Mouse (Mus musculus): Measurements from ENCODE around the gene Lcn12. TPM values are rescaled to one million over a fixed set of nuclear protein-coding genes. Genes with fewer than 3 reads are reported as not detected.

Gene Lcn12
- not detected in 2 replicates for polyA plus RNA-seq (2012; rRNA removed)

DNA sequence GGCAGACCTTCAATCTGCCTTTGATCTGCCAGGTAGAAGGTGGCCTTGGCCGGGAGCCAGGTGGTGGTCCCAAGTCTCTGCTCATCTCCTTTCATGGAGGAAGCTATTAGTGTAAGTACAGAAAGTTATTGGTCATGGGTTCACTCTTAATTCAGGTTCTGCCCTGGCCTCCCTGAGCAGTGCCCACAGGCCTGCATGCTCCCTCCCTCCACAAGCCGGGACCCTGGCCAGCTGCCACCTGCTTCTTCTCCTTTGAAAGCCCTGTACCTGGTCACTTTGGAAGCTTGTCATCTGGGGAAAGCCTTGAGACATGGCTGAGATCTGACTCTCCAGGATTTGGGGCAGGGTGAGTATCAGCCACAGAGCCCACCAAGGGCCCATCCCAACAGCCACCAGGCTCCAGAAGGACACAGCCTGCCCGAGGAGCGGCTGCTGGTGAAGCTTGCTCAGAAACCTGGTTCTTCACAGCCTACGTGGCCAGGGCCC, at the start of gene Lcn12:
Gene Lcn12 (minus strand): TSS at position 436 of the 486 bp plus-strand sequence.

DNA sequence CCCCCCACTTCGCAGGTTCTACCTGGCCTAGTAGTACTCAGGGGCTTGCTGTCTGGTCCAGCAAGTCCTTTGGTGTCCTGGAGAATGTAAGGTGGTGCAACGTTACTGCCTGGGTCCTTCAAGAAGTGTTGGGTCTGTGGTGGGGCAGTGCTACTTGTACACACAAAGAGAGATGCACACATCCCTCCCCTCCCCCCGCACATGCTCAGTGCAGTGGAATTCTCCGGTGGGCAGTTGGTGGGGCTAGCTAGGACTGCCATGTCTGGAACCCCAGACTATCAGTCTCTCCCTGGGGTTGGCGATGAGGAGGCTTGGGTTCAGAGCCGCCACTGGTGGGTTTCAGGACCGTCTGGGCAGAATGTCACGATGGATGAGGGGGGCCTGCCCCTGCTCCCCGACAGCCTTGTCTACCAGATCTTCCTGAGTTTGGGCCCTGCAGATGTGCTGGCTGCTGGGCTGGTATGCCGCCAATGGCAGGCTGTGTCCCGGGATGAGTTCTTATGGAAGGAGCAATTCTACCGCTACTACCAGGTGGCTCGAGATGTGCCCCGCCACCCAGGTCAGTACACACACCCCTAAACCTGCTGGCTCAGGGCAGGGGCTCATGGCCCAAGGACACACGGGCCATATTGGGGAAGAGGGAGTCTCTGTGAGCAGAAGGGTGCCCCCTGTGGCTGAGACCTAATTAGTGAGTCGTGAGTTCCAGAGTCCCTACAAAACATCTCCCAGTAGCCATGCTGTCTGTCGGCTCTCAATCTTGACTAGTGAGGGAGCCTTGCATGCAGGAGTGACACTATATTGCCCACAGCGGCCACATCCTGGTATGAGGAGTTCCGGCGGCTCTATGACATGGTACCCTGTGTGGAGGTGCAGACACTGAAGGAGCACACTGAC, 8.1 kb upstream of the Lcn12 start, which contains the start of gene C8g:
Gene C8g (minus strand): TSS at position 127 of the 894 bp plus-strand sequence.

DNA sequence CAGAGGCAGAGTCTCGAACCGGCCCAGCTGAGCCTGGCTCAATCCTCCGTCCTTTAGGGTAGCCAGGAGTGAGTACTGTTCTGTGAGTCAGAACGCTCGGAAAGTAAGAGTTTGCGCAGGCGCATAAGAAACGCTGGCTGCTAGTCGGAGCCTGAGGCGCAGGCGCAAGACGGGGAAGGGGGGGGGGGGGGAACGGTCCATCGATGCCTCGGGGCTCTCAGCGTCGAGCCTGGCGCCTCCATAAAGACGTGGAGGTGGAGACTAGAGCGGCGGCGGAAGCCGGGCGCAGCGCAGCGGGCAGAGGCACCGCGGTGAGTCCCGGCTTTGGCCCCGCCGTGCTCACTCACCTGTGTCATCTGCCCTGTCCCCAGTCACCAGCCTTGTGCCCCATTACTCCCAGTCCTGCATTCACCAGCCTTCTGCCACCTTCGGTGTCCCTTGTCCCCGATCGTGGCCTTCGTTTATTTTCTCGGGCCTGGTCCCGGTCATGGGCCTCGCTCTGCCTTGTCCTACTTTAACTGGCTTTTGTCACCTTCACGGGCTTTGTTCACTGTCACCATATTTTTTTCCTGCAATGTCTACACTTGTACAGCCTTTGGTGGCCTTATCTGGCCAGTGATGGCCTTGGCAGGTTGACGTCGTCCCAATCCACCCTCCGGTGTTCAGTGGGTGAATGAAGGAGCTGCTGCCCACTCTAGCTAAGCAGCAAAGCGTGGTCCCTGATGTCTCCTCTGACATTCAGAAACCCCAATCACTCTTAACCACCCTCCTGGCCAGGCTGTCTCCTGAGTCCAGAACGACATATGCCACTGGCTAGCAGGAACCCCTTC, 7.1 kb upstream of the Lcn12 start, which contains the start of gene Fbxw5:
Gene Fbxw5 (plus strand): TSS at position 175 of the 830 bp plus-strand sequence.

GRCm38 (mm10) chr2:25469969-25470368, 23.7 kb downstream of the Lcn12 start, which contains the start of gene Ptgds:
TSS of gene Ptgds (minus strand) at chr2:25470046.

DNA sequence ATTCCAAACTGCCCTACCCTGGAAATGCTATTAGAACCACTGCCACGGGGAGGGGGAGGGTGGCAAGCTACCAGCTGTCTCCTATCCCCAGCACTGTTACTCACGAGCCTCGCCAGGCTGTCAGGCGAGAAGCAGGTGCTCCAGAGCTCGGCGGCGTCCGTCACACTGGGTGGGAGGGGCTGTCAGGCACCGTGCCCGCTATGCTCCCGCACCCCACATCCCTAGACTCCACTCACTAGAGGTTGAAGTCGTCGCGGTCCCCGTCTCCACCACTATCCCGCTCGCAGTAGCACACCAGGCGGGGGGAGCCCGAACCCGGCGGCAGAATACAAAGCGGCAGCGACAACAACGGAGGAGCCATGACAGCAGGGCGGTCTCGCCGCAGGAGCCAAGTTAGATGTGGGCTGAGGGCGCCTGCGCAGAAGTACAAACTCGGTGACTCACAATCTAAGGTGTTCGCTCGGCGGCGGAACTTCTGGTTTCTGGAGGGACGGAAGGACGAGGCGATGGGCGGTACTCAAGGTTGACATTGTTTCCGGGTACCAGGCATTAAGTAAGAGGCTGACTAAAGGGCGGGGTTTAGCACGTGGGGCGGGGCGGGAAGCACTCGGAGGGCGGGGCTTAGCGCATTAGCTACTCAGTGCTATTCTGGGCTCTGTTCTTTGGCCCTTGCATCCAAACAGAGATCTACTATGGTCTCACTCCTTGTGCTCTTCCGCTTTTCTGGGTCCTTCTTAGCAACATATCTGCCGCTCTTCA, 33.0 kb downstream of the Lcn12 start, which contains the start of gene Paxx:
Gene Paxx (minus strand): TSS at position 544 of the 759 bp plus-strand sequence.

DNA sequence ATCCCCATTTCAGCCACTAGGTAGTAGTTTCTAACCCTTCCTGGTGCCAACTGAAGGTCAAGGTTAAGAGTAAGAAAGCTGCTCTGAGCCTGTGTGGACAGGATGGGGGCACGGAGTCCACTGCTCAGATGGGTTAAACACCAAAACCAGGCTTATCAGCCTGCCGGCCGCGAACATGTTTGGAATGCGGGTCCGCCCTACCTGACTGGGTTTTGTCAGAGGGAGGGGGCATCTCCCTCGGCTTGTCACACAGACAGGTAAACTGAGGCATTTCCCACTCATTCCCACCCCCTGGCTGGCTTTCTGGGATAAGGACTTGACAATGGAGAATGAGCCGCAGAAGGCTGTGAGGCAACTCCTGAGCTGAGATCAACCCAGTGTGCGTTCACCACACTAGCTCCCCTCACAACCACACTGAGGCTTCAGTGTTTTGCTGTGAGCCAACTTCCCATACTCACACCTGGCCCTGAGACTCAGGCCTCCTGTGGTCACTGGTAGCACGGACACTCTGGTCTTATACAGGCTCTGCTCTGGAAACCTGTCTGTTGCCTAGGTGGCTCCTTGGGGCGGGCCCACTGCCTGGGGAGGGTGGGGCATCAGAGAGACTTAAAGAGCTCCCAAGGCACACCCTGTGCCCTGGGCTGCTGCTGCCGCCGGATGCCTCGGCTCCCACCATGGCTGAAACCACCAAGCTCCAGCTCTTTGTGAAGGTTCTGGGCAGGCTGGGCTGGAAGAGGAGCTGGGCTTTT, 37.3 kb downstream of the Lcn12 start, which contains the start of gene Clic3:
Gene Clic3 (plus strand): TSS at position 634 of the 749 bp plus-strand sequence.

Other genes with a start within 250 kb of the Lcn12 start
- 16.3 and 16.9 TPM in 2 replicates for gene AL732309.1, start 247.0 kb downstream of the Lcn12 start, polyA plus RNA-seq (2012; rRNA removed)
- gene Tmem203, start 238.5 kb downstream of the Lcn12 start, polyA plus RNA-seq (2012; rRNA removed): 24.3 and 25.3 TPM in 2 replicates
- gene Tprn, start 231.3 kb downstream of the Lcn12 start, polyA plus RNA-seq (2012; rRNA removed): 9.4 and 10.5 TPM in 2 replicates
- gene Ssna1, start 221.5 kb downstream of the Lcn12 start, polyA plus RNA-seq (2012; rRNA removed): 122 and 127 TPM in 2 replicates
- gene Anapc2, start 221.4 kb downstream of the Lcn12 start, polyA plus RNA-seq (2012; rRNA removed): 121 and 122 TPM in 2 replicates
- gene Tmem210, start 205.8 kb downstream of the Lcn12 start, polyA plus RNA-seq (2012; rRNA removed): not detected in 2 replicates
- gene Lrrc26, start 204.0 kb downstream of the Lcn12 start, polyA plus RNA-seq (2012; rRNA removed): 0.08 TPM in 1 of 2 replicates, not detected in the other
- gene Grin1, start 174.7 kb downstream of the Lcn12 start, polyA plus RNA-seq (2012; rRNA removed): 23.9 and 26.6 TPM in 2 replicates
- gene Man1b1, start 161.6 kb downstream of the Lcn12 start, polyA plus RNA-seq (2012; rRNA removed): 28.2 and 34.0 TPM in 2 replicates
- 48.1 and 51.1 TPM in 2 replicates for gene Dpp7, start 137.6 kb downstream of the Lcn12 start, polyA plus RNA-seq (2012; rRNA removed)
- gene Uap1l1, start 128.2 kb downstream of the Lcn12 start, polyA plus RNA-seq (2012; rRNA removed): 4.2 and 6.0 TPM in 2 replicates
- 29.5 and 39.5 TPM in 2 replicates for gene Sapcd2, start 121.6 kb downstream of the Lcn12 start, polyA plus RNA-seq (2012; rRNA removed)
- gene Entpd2, start 98.0 kb downstream of the Lcn12 start, polyA plus RNA-seq (2012; rRNA removed): 2.0 and 3.8 TPM in 2 replicates
- 585 and 599 TPM in 2 replicates for gene Npdc1, start 94.6 kb downstream of the Lcn12 start, polyA plus RNA-seq (2012; rRNA removed)
- gene Fut7, start 70.6 kb downstream of the Lcn12 start, polyA plus RNA-seq (2012; rRNA removed): 0.39 and 0.44 TPM in 2 replicates
- gene Abca2, start 65.2 kb downstream of the Lcn12 start, polyA plus RNA-seq (2012; rRNA removed): 43.4 and 48.8 TPM in 2 replicates
- 0.74 and 1.3 TPM in 2 replicates for gene Clic3, start 37.1 kb downstream of the Lcn12 start, polyA plus RNA-seq (2012; rRNA removed)
- 122 and 124 TPM in 2 replicates for gene Paxx, start 32.8 kb downstream of the Lcn12 start, polyA plus RNA-seq (2012; rRNA removed)
- 65.0 and 127 TPM in 2 replicates for gene Ptgds, start 23.9 kb downstream of the Lcn12 start, polyA plus RNA-seq (2012; rRNA removed)
- 37.4 and 43.7 TPM in 2 replicates for gene Fbxw5, start 6.8 kb upstream of the Lcn12 start, polyA plus RNA-seq (2012; rRNA removed)
- 3.2 and 4.1 TPM in 2 replicates for gene C8g, start 7.8 kb upstream of the Lcn12 start, polyA plus RNA-seq (2012; rRNA removed)
- 13.1 and 14.5 TPM in 2 replicates for gene Traf2, start 53.0 kb upstream of the Lcn12 start, polyA plus RNA-seq (2012; rRNA removed)
- gene Edf1, start 63.9 kb upstream of the Lcn12 start, polyA plus RNA-seq (2012; rRNA removed): 199 and 206 TPM in 2 replicates
- 6.3 and 6.6 TPM in 2 replicates for gene Mamdc4, start 80.9 kb upstream of the Lcn12 start, polyA plus RNA-seq (2012; rRNA removed)
- gene Phpt1, start 81.3 kb upstream of the Lcn12 start, polyA plus RNA-seq (2012; rRNA removed): 181 and 195 TPM in 2 replicates
- 15.8 and 18.1 TPM in 2 replicates for gene Ajm1, start 87.8 kb upstream of the Lcn12 start, polyA plus RNA-seq (2012; rRNA removed)
- 83.7 and 90.9 TPM in 2 replicates for gene Rabl6, start 114.6 kb upstream of the Lcn12 start, polyA plus RNA-seq (2012; rRNA removed)
- 0.01 TPM in 1 of 2 replicates, not detected in the other for gene Ccdc183, start 123.8 kb upstream of the Lcn12 start, polyA plus RNA-seq (2012; rRNA removed)
- 27.9 and 35.4 TPM in 2 replicates for gene Tmem141, start 128.1 kb upstream of the Lcn12 start, polyA plus RNA-seq (2012; rRNA removed)
- 1.1 TPM in 2 replicates for gene Fcna, start 134.1 kb upstream of the Lcn12 start, polyA plus RNA-seq (2012; rRNA removed)
- not detected in 2 replicates for gene Lcn8, start 159.2 kb upstream of the Lcn12 start, polyA plus RNA-seq (2012; rRNA removed)
- gene Lcn5, start 164.0 kb upstream of the Lcn12 start, polyA plus RNA-seq (2012; rRNA removed): not detected in 2 replicates
- gene Lcn6, start 182.9 kb upstream of the Lcn12 start, polyA plus RNA-seq (2012; rRNA removed): not detected in 2 replicates
- gene Lcn10, start 188.8 kb upstream of the Lcn12 start, polyA plus RNA-seq (2012; rRNA removed): not detected in 2 replicates
- gene Obp2a, start 206.1 kb upstream of the Lcn12 start, polyA plus RNA-seq (2012; rRNA removed): not detected in 2 replicates
- gene Bmyc, start 212.8 kb upstream of the Lcn12 start, polyA plus RNA-seq (2012; rRNA removed): 70.7 and 77.4 TPM in 2 replicates
- gene Obp2b, start 243.1 kb upstream of the Lcn12 start, polyA plus RNA-seq (2012; rRNA removed): not detected in 2 replicates